Mouse (Mus musculus) neural tube, embryonic 11.5 days (tissue): ENCODE data around the gene Gtpbp10. TPM values are rescaled to one million over a fixed set of nuclear protein-coding genes. Genes with fewer than 3 reads are reported as not detected.

Experiments
- ATAC-seq: fragments of 200-750 bp; cut with Nextera tagmentation; 2 replicates; pipeline ENCODE4 v1.8.0; 2017; ENCODE audit warnings: moderate number of reproducible peaks, mild to moderate bottlenecking, moderate TSS enrichment, moderate library complexity; ENCODE audit not compliant: insufficient read depth, low FRiP score, low TSS enrichment
- DNase-seq: peaks from one replicate; pipeline ENCODE4 v3.0.0-alpha.2; 2015; ENCODE audit warnings: low spot score
- H3K27ac ChIP-seq: fragments of 300-500 bp; sonication (generic); 2 replicates; pipeline ENCODE4 v1.5.1; 2014; ENCODE audit warnings: low read depth, mild to moderate bottlenecking, low read length
- H3K27me3 ChIP-seq: fragments of 300-500 bp; sonication (generic); 2 replicates; pipeline ENCODE4 v1.6.1; 2014; ENCODE audit warnings: mild to moderate bottlenecking, low read length, mixed read lengths; ENCODE audit not compliant: control insufficient read depth, insufficient read depth
- H3K36me3 ChIP-seq: fragments of 300-500 bp; sonication (generic); 2 replicates; pipeline ENCODE4 v1.6.1; 2014; ENCODE audit warnings: mild to moderate bottlenecking, low read length, moderate library complexity, mixed read lengths; ENCODE audit not compliant: control insufficient read depth, insufficient read depth
- H3K4me1 ChIP-seq: fragments of 300-500 bp; sonication (generic); 2 replicates; pipeline ENCODE4 v1.6.1; 2014; ENCODE audit warnings: low read length, mixed read lengths; ENCODE audit not compliant: control insufficient read depth, insufficient read depth
- H3K4me2 ChIP-seq: fragments of 300-500 bp; sonication (generic); 2 replicates; pipeline ENCODE4 v1.6.1; 2014; ENCODE audit warnings: low read depth, mild to moderate bottlenecking, moderate library complexity
- H3K4me3 ChIP-seq: fragments of 300-500 bp; sonication (generic); 2 replicates; pipeline ENCODE4 v1.5.1; 2014; ENCODE audit warnings: low read depth, low read length
- H3K9ac ChIP-seq: fragments of 300-500 bp; sonication (generic); 2 replicates; pipeline ENCODE4 v1.6.1; 2014; ENCODE audit warnings: mild to moderate bottlenecking, low read length
- H3K9me3 ChIP-seq: fragments of 300-500 bp; sonication (generic); 2 replicates; pipeline ENCODE4 v1.6.1; 2016; ENCODE audit warnings: low read length; ENCODE audit not compliant: control insufficient read depth
- WGBS: fragments of 180-500 bp; shearing (Covaris S2); extraction: QIAGEN DNeasy Blood & Tissue Kit; methylation state at CpG from one replicate; pipeline ENCODE4 v1.1.7; 2014; 5-methylcytosine and 5-hydroxymethylcytosine counted together
- polyA plus RNA-seq: library from polyadenylated mRNA; unstranded; fragments of >200 nt; fragmentation: Nextera tagmentation; extraction: Ambion mirVana; gene quantifications from 2 replicates; pipeline ENCODE4 v1.2.1, GENCODE M21; 2014

Gene Gtpbp10
- polyA plus RNA-seq, 1 experiment from 2014 or later: 34.9 TPM

DNA sequence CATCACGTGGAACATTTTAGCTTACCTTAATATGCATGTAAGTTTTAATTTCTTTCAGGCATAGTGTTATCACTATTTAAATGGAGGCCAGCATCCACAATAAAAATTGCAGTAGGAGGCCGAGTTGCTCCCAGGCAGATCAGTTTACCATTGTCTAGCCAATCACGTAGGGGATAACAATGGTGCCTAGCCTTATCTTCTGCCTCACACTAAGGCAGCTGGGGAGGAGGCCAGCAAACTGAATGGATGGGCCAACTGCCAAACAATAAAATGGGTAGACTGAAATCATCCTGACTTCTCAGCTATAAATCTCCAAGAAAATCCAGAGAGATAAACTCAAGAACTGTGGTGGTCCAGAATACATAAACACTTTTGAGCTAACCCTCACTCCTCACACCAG lies 19.6 kb downstream of the Gtpbp10 start:
- ATAC-seq (no peak), DNase-seq (no peak)
- H3K36me3 ChIP-seq: peaks cover 10% of the 10 kb centered on the region
- WGBS: 82% methylated on average over 3 of the region's 3 CpGs
- no peak overlapping the region for H3K9ac ChIP-seq
- no peaks in the 10 kb centered on the region for H3K4me1 ChIP-seq
- no peaks in the 10 kb centered on the region for H3K9me3 ChIP-seq
- H3K27ac ChIP-seq: no peak overlapping the region
- no peaks in the 10 kb centered on the region for H3K27me3 ChIP-seq
- H3K4me2 ChIP-seq: no peak overlapping the region
- no peak overlapping the region for H3K4me3 ChIP-seq

DNA sequence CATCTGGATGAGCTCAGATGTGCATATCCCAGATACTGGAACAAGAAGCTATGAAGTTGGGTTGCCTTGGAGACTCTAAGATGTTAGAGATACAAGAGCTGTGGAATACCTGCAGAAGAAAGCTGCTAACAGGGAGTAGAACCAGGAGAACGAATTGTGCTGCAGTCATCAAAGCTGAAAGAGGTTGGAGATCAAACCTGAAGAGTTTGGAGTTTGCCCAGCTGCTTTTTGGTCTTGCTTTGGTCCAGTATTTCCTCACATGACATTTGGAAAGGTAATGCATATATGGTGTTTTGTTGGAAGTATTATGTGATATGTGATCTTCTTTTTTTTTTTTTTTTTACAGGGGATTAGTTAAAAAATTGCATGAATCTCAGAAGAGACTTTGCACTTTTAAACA lies 23.2 kb downstream of the Gtpbp10 start:
- H3K36me3 ChIP-seq: peaks cover 7% of the 10 kb centered on the region; the same call in 1 of the 2 replicates
- WGBS: 86% methylated on average over 1 of the region's 1 CpGs
- H3K9me3 ChIP-seq: no peaks in the 10 kb centered on the region
- no peaks in the 10 kb centered on the region for H3K27me3 ChIP-seq
- DNase-seq (no peak), ATAC-seq (no peak)
- H3K9ac ChIP-seq: no peak overlapping the region
- H3K27ac ChIP-seq: no peak overlapping the region
- H3K4me3 ChIP-seq: no peak overlapping the region
- no peak overlapping the region for H3K4me2 ChIP-seq
- H3K4me1 ChIP-seq: no peaks in the 10 kb centered on the region

DNA sequence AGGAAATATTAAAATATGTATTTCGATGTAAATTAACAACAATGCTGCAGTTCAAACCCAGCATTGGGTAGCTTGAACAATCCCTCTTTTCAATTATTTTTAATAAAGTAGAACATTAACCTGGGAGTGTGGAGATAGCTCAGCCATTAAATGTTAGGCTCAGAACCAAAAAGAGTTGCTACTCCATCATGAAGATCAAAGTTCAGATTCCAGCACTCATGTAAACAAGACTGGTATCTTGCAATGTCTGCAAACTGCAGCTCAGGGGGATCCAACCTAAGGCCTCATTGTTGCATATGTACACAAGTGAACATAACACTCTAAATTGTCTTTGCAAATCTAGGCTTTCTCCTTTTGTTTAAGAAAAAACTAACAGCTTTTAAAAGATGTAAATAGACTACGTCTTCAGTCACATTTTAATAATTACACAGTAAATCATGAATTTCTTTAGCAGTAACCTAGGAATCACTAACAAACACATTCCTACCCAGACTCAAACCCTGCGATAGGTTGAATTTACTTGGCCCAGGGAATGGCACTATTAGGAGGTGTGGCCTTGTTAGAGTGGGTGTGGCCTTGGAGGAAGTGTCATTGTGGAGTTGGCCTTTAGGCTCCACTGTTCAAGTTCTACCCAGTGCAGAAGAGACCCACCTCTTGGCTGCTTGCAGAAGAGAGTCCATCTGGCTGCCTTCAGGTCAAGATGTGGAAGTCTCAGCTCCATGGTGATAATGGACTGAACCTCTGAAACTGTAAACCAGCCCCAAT lies 25.5 kb downstream of the Gtpbp10 start:
- Histone ChIP-seq H3K27me3 (no peaks in the 10 kb centered on the region), H3K4me1 (no peaks in the 10 kb centered on the region), H3K36me3 (peaks cover 5% of the 10 kb centered on the region; the same call in 1 of the 2 replicates), H3K4me3 (no peak overlapping the region), H3K4me2 (no peak overlapping the region), H3K9ac (no peak overlapping the region), H3K9me3 (no peaks in the 10 kb centered on the region), H3K27ac (no peak overlapping the region)
- 95% methylated on average over 3 of the region's 3 CpGs for WGBS
- DNase-seq: no peak
- no peak for ATAC-seq

DNA sequence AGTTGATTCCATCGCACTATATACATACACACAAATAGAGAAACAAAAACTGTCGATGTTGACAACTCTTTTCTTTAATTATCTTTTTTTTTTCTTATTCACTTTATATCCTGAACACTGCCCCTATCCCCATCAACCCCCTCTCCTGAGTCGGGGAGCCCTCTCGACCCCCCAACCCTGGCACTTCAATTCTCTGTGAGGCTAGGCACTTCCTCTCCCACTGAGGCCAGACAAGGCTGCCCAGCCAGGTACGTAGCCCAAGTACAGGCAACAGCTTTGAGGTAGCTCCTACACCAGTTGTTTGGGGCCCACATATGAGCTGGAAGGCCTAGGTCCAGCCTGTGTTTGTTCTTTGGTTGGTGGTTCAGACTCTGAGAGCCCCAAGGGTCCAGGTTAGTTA lies 43.9 kb downstream of the Gtpbp10 start:
- Histone ChIP-seq H3K9ac (no peak overlapping the region), H3K4me2 (peak overlapping the region; percentile 70; the same call in 1 of the 2 replicates), H3K27ac (no peak overlapping the region), H3K27me3 (no peaks in the 10 kb centered on the region), H3K4me3 (no peak overlapping the region), H3K9me3 (no peaks in the 10 kb centered on the region), H3K36me3 (no peaks in the 10 kb centered on the region), H3K4me1 (no peaks in the 10 kb centered on the region)
- DNase-seq (no peak), ATAC-seq (no peak)
- WGBS: 78% methylated on average over 5 of the region's 5 CpGs

DNA sequence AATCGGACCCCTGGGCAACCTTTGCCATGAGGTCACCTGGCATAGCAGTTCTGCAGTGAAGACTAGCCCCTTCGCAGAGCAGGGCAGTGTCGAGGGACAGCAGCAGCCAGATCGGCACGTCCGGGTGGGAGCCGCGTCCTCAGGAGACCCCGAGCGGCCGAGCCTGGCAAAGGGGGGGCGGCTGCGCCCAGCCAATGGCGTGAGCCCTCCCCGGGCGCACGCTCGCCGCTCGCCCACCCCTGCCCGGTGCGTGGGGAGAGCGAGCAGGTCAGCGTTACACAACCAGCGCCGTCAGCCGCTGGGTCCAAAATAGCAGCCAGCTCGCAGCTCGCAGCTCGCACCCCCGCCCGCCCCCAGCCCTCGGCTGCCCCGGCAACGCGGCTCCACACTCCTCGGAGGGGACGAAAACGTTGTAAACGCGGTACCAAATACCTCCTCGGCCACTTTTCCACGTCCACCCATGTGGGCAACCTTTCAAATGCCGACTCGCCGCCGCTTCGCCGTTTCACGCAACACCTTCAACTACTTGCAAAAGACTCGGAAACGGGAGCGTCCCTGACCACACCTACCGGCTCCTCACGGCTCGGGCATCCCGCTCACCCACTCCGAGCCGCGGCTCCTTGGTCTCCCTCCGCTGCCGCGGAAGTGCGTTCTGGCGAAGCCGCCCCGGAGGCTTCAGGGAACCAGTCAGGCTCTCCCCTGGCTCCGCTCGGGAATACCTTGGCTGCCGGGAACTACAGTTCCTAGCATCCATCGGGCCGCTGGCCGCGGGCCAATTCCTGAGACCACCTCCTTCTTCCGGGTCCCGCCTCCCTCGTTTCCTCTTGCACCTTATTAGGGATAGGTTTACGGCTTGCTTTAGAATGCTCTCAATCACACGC lies 44.9 kb downstream of the Gtpbp10 start, which contains the start of gene Cldn12:
TSS of gene Cldn12 (minus strand) at position 763 of the 881 bp plus-strand sequence.
- Histone ChIP-seq H3K9me3 (no peaks in the 10 kb centered on the region), H3K4me3 (peak within 1 kb of the TSS; percentile 71), H3K36me3 (no peaks in the 10 kb centered on the region), H3K4me1 (no peaks in the 10 kb centered on the region), H3K9ac (peak within 1 kb of the TSS; percentile 61), H3K27me3 (no peaks in the 10 kb centered on the region), H3K4me2 (peak within 1 kb of the TSS; percentile 70), H3K27ac (peak within 1 kb of the TSS; percentile 42)
- WGBS: under 1% methylated on average over 78 of the region's 79 CpGs
- peak; percentile 97 for DNase-seq
- ATAC-seq: peak; percentile 92

DNA sequence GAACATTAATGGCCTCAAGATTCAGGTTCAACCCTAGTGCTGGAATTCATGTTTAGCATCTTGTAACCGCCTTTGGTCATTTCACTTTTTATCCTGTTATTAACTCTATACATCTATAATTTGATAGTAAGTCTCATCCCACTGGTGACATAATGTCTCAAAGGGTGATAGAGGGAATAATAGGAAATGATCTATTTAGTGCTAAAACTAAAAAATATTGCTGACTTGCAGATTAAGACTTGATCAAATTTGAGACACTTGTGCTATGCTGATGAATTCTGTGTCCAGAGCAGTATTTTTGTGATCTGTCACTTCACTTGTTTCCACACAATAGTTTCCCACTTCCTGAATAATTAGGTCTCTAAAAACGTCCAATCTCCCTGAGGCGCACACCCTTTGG lies 47.9 kb downstream of the Gtpbp10 start:
- H3K4me2 ChIP-seq: no peak overlapping the region
- 77% methylated on average over 3 of the region's 3 CpGs for WGBS
- no peak overlapping the region for H3K9ac ChIP-seq
- DNase-seq (no peak), ATAC-seq (no peak)
- no peaks in the 10 kb centered on the region for H3K9me3 ChIP-seq
- H3K4me3 ChIP-seq: no peak overlapping the region
- no peaks in the 10 kb centered on the region for H3K4me1 ChIP-seq
- no peaks in the 10 kb centered on the region for H3K36me3 ChIP-seq
- no peaks in the 10 kb centered on the region for H3K27me3 ChIP-seq
- no peak overlapping the region for H3K27ac ChIP-seq

DNA sequence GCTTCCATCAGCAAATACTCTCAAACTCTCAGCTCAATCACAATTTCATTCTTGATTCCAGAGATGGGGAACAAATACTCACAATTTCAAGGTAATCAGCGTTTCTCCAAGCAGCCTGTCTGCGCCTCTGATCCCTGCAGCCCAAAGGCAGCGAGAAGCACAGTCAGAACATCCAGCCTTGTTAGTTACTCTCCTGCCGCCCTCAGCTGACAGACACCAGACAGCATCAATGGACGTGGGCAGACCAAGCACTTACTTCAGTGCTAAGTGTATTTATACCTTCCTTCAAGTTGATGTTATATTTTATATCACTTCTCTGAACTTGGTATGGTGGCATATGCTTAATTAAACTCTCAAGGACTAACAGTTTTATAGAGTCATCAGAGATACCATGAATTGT lies 48.3 kb downstream of the Gtpbp10 start:
- no peak overlapping the region for H3K9ac ChIP-seq
- no peak for ATAC-seq
- H3K36me3 ChIP-seq: no peaks in the 10 kb centered on the region
- no peak overlapping the region for H3K27ac ChIP-seq
- no peaks in the 10 kb centered on the region for H3K4me1 ChIP-seq
- H3K27me3 ChIP-seq: no peaks in the 10 kb centered on the region
- H3K4me3 ChIP-seq: no peak overlapping the region
- no peaks in the 10 kb centered on the region for H3K9me3 ChIP-seq
- no peak overlapping the region for H3K4me2 ChIP-seq
- 71% methylated on average over 5 of the region's 5 CpGs for WGBS
- DNase-seq: no peak

DNA sequence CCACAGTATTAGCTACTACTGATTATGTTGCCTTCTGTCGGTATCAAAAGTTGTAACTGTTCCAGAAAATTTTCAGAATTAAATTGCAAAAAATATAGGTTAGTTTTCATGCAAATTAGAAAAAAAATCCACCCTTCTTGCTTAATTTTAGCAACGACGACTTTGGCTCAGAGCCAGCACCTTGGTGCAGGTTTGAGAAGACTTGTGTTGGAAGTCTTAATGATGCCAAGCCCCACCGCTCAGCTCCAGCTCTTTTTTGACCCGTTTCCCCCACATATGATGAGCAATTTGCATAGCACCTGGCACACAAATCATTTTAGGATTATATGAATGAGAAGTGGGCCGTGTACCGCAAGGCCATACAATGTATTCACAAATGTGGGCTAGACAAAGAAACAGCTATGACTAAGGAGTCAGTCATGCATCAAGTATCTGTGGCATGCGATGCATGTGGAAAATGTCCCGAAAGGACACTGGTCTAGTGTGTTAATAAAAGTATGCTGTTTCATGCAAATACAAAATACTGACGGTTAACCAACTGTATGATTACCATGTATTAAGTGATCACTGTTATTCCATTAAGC lies 48.9 kb downstream of the Gtpbp10 start:
- no peaks in the 10 kb centered on the region for H3K27me3 ChIP-seq
- no peak overlapping the region for H3K9ac ChIP-seq
- H3K36me3 ChIP-seq: no peaks in the 10 kb centered on the region
- ATAC-seq: no peak
- 71% methylated on average over 10 of the region's 10 CpGs for WGBS
- H3K4me1 ChIP-seq: no peaks in the 10 kb centered on the region
- no peak overlapping the region for H3K27ac ChIP-seq
- no peak overlapping the region for H3K4me3 ChIP-seq
- DNase-seq: no peak
- H3K9me3 ChIP-seq: no peaks in the 10 kb centered on the region
- H3K4me2 ChIP-seq: no peak overlapping the region
